Mouse (Mus musculus) limb, embryonic 11.5 days (tissue): ENCODE measurements around the gene Tcap. TPM values are rescaled to one million over a fixed set of nuclear protein-coding genes. Genes with fewer than 3 reads are reported as not detected.

ENCODE experiments used
- ATAC-seq: fragments of 200-750 bp; cut with Nextera tagmentation; 2 replicates; pipeline ENCODE4 v1.8.0; 2017; ENCODE audit warnings: low read depth; ENCODE audit not compliant: insufficient number of reproducible peaks, low FRiP score, low TSS enrichment
- DNase-seq: peaks from one replicate; pipeline ENCODE4 v3.0.0-alpha.2; 2015; ENCODE audit warnings: low spot score
- H3K27ac ChIP-seq: fragments of 300-500 bp; sonication (generic); replicated peaks from 2 replicates; pipeline ENCODE4 v1.5.1; 2014; ENCODE audit warnings: low read depth, mild to moderate bottlenecking, low read length
- H3K27me3 ChIP-seq: fragments of 300-500 bp; sonication (generic); 2 replicates; pipeline ENCODE4 v1.6.1; 2014; ENCODE audit warnings: mild to moderate bottlenecking, low read length, mixed read lengths; ENCODE audit not compliant: control insufficient read depth, insufficient read depth
- H3K36me3 ChIP-seq: fragments of 300-500 bp; sonication (generic); 2 replicates; pipeline ENCODE4 v1.6.1; 2014; ENCODE audit warnings: mild to moderate bottlenecking, low read length, moderate library complexity, mixed read lengths; ENCODE audit not compliant: control insufficient read depth, insufficient read depth
- H3K4me1 ChIP-seq: fragments of 300-500 bp; sonication (generic); 2 replicates; pipeline ENCODE4 v1.6.1; 2014; ENCODE audit warnings: low read length, mixed read lengths; ENCODE audit not compliant: control insufficient read depth, insufficient read depth
- H3K4me2 ChIP-seq: fragments of 300-500 bp; sonication (generic); 2 replicates; pipeline ENCODE4 v1.6.1; 2014; ENCODE audit warnings: low read depth, mild to moderate bottlenecking, moderate library complexity; ENCODE audit not compliant: severe bottlenecking
- H3K4me3 ChIP-seq: fragments of 300-500 bp; sonication (generic); 2 replicates; pipeline ENCODE4 v1.5.1; 2014; ENCODE audit warnings: low read depth, low read length
- H3K9ac ChIP-seq: fragments of 300-500 bp; sonication (generic); 2 replicates; pipeline ENCODE4 v1.6.1; 2014; ENCODE audit warnings: mild to moderate bottlenecking, low read length
- H3K9me3 ChIP-seq: fragments of 300-500 bp; sonication (generic); 2 replicates; pipeline ENCODE4 v1.6.1; 2016; ENCODE audit warnings: low read length; ENCODE audit not compliant: control insufficient read depth
- WGBS: fragments of 180-500 bp; shearing (Covaris S2); extraction: QIAGEN DNeasy Blood & Tissue Kit; methylation state at CpG from one replicate; pipeline ENCODE4 v1.1.7; 2014; 5-methylcytosine and 5-hydroxymethylcytosine counted together
- polyA plus RNA-seq: library from polyadenylated mRNA; unstranded; fragments of >200 nt; fragmentation: Nextera tagmentation; extraction: Ambion mirVana; gene quantifications from 2 replicates; pipeline ENCODE4 v1.2.1, GENCODE M21; 2014

Gene Tcap
- 0.41 and 0.53 TPM in 2 replicates for polyA plus RNA-seq

GRCm38 (mm10) chr11:98383261-98384030 lies at the start of gene Tcap:
Gene Tcap (plus strand): TSS chr11:98383811.
- WGBS: 54% methylated on average over 14 of the region's 14 CpGs
- H3K27ac ChIP-seq: no peak within 1 kb of the TSS
- ATAC-seq (no peak), DNase-seq (no peak)
- H3K9me3 ChIP-seq: no peaks in the 10 kb centered on the region
- H3K27me3 ChIP-seq: peaks cover 40% of the 10 kb centered on the region
- no peak within 1 kb of the TSS for H3K4me3 ChIP-seq
- peaks cover under 1% of the 10 kb centered on the region; the same call in 1 of the 2 replicates for H3K36me3 ChIP-seq
- H3K4me2 ChIP-seq: no peak within 1 kb of the TSS
- H3K4me1 ChIP-seq: no peaks in the 10 kb centered on the region
- H3K9ac ChIP-seq: no peak within 1 kb of the TSS

GRCm38 (mm10) chr11:98333981-98334741 lies 49.5 kb upstream of the Tcap start:
- peaks cover 98% of the 10 kb centered on the region for H3K27me3 ChIP-seq
- peaks cover 8% of the 10 kb centered on the region for H3K4me1 ChIP-seq
- no peak overlapping the region for H3K9ac ChIP-seq
- H3K9me3 ChIP-seq: no peaks in the 10 kb centered on the region
- no peak overlapping the region for H3K4me3 ChIP-seq
- WGBS: 3% methylated on average over 38 of the region's 41 CpGs
- ATAC-seq: no peak
- no peak overlapping the region for H3K4me2 ChIP-seq
- DNase-seq: no peak
- no peak overlapping the region for H3K27ac ChIP-seq
- H3K36me3 ChIP-seq: no peaks in the 10 kb centered on the region; the same call in 1 of the 2 replicates

GRCm38 (mm10) chr11:98335250-98335649 lies 48.4 kb upstream of the Tcap start:
- DNase-seq (no peak), ATAC-seq (no peak)
- Histone ChIP-seq H3K9me3 (no peaks in the 10 kb centered on the region), H3K4me3 (no peak overlapping the region), H3K27ac (no peak overlapping the region), H3K36me3 (no peaks in the 10 kb centered on the region; the same call in 1 of the 2 replicates), H3K27me3 (peaks cover 98% of the 10 kb centered on the region), H3K4me2 (no peak overlapping the region), H3K4me1 (peaks cover 11% of the 10 kb centered on the region), H3K9ac (no peak overlapping the region)
- WGBS: 9% methylated on average over 9 of the region's 9 CpGs

GRCm38 (mm10) chr11:98336245-98337107 lies 47.1 kb upstream of the Tcap start:
- Histone ChIP-seq H3K4me1 (peaks cover 11% of the 10 kb centered on the region), H3K36me3 (no peaks in the 10 kb centered on the region; the same call in 1 of the 2 replicates), H3K27ac (no peak overlapping the region), H3K9ac (no peak overlapping the region), H3K4me2 (no peak overlapping the region), H3K4me3 (no peak overlapping the region), H3K9me3 (no peaks in the 10 kb centered on the region), H3K27me3 (peaks cover 96% of the 10 kb centered on the region)
- DNase-seq (no peak), ATAC-seq (no peak)
- WGBS: 14% methylated on average over 13 of the region's 13 CpGs

GRCm38 (mm10) chr11:98338507-98338961 lies 45.1 kb upstream of the Tcap start:
- H3K27ac ChIP-seq: no peak overlapping the region
- DNase-seq: no peak
- peaks cover 87% of the 10 kb centered on the region for H3K27me3 ChIP-seq
- no peaks in the 10 kb centered on the region for H3K9me3 ChIP-seq
- no peak for ATAC-seq
- under 1% methylated on average over 57 of the region's 57 CpGs for whole genome bisulfite sequencing
- H3K4me3 ChIP-seq: peak overlapping the region; percentile 34
- peak overlapping the region; percentile 34; the same call in 1 of the 2 replicates for H3K9ac ChIP-seq
- no peaks in the 10 kb centered on the region; the same call in 1 of the 2 replicates for H3K36me3 ChIP-seq
- H3K4me1 ChIP-seq: peaks cover 18% of the 10 kb centered on the region
- H3K4me2 ChIP-seq: peak overlapping the region; percentile 85

GRCm38 (mm10) chr11:98339071-98339501 lies 44.5 kb upstream of the Tcap start:
- DNase-seq: no peak

GRCm38 (mm10) chr11:98339679-98340287 lies 43.8 kb upstream of the Tcap start:
- peaks cover 18% of the 10 kb centered on the region for H3K4me1 ChIP-seq
- no peak overlapping the region for H3K4me3 ChIP-seq
- WGBS: 9% methylated on average over 11 of the region's 11 CpGs
- no peak for ATAC-seq
- H3K9ac ChIP-seq: no peak overlapping the region
- no peak for DNase-seq
- H3K36me3 ChIP-seq: no peaks in the 10 kb centered on the region; the same call in 1 of the 2 replicates
- peaks cover 75% of the 10 kb centered on the region for H3K27me3 ChIP-seq
- no peaks in the 10 kb centered on the region for H3K9me3 ChIP-seq
- H3K27ac ChIP-seq: no peak overlapping the region
- peak overlapping the region; percentile 85; the same call in 1 of the 2 replicates for H3K4me2 ChIP-seq

More at GRCm38 (mm10) chr11:98339071-98339501, 44.5 kb upstream of the Tcap start:
- H3K9me3 ChIP-seq: no peaks in the 10 kb centered on the region
- H3K27ac ChIP-seq: no peak overlapping the region
- H3K36me3 ChIP-seq: no peaks in the 10 kb centered on the region; the same call in 1 of the 2 replicates
- H3K4me3 ChIP-seq: peak overlapping the region; percentile 34
- peak overlapping the region; percentile 85 for H3K4me2 ChIP-seq
- peaks cover 18% of the 10 kb centered on the region for H3K4me1 ChIP-seq
- ATAC-seq: no peak
- under 1% methylated on average over 19 of the region's 19 CpGs for WGBS
- H3K9ac ChIP-seq: peak overlapping the region; percentile 4; the same call in 1 of the 2 replicates
- peaks cover 82% of the 10 kb centered on the region for H3K27me3 ChIP-seq
